Mouse (Mus musculus) lung, embryonic 14.5 days (tissue): Measurements from ENCODE around the gene Cycs. TPM values are rescaled to one million over a fixed set of nuclear protein-coding genes. Genes with fewer than 3 reads are reported as not detected.

Experiments
- ATAC-seq: fragments of 200-750 bp; cut with Nextera tagmentation; 2 replicates; pipeline ENCODE4 v1.8.0; 2017; ENCODE audit warnings: mild to moderate bottlenecking, moderate TSS enrichment, moderate library complexity; ENCODE audit not compliant: insufficient read depth
- DNase-seq: peaks from one replicate; pipeline ENCODE4 v3.0.0-alpha.2; 2015
- H3K27ac ChIP-seq: fragments of 300-500 bp; sonication (generic); 2 replicates; pipeline ENCODE4 v1.5.1; 2014; ENCODE audit warnings: low read depth, mild to moderate bottlenecking, moderate library complexity
- H3K27me3 ChIP-seq: fragments of 300-500 bp; sonication (generic); 2 replicates; pipeline ENCODE4 v1.6.1; 2014; ENCODE audit warnings: low read length, control low read depth; ENCODE audit not compliant: insufficient read depth
- H3K36me3 ChIP-seq: fragments of 300-500 bp; sonication (generic); 2 replicates; pipeline ENCODE4 v1.6.1; 2014; ENCODE audit warnings: control low read depth; ENCODE audit not compliant: insufficient read depth
- H3K4me1 ChIP-seq: fragments of 300-500 bp; sonication (generic); 2 replicates; pipeline ENCODE4 v1.6.1; 2014; ENCODE audit warnings: antibody characterized with exemption, control low read depth; ENCODE audit not compliant: insufficient read depth
- H3K4me2 ChIP-seq: fragments of 300-500 bp; sonication (generic); 2 replicates; pipeline ENCODE4 v1.6.1; 2014; ENCODE audit warnings: mild to moderate bottlenecking
- H3K4me3 ChIP-seq: fragments of 300-500 bp; sonication (generic); 2 replicates; pipeline ENCODE4 v1.5.1; 2014; ENCODE audit warnings: low read depth, low read length
- H3K9ac ChIP-seq: fragments of 300-500 bp; sonication (generic); 2 replicates; pipeline ENCODE4 v1.6.1; 2014
- H3K9me3 ChIP-seq: fragments of 300-500 bp; sonication (generic); 2 replicates; pipeline ENCODE4 v1.6.1; 2016; ENCODE audit warnings: low read depth, low read length, control low read depth
- CTCF ChIP-seq: IDR thresholded peaks from 2 replicates; pipeline ENCODE4 v1.5.1; 2016; ENCODE audit warnings: antibody characterized with exemption, low read depth
- WGBS: fragments of 180-500 bp; shearing (Covaris S2); extraction: QIAGEN DNeasy Blood & Tissue Kit; methylation state at CpG from one replicate; pipeline ENCODE4 v1.1.7; 2014; 5-methylcytosine and 5-hydroxymethylcytosine counted together
- polyA plus RNA-seq: library from polyadenylated mRNA; unstranded; fragments of >200 nt; fragmentation: Nextera tagmentation; extraction: Ambion mirVana; gene quantifications from 2 replicates; pipeline ENCODE4 v1.2.1, GENCODE M21; 2014

Cycs gene
- 58.0 and 63.6 TPM in 2 replicates for polyA plus RNA-seq

DNA sequence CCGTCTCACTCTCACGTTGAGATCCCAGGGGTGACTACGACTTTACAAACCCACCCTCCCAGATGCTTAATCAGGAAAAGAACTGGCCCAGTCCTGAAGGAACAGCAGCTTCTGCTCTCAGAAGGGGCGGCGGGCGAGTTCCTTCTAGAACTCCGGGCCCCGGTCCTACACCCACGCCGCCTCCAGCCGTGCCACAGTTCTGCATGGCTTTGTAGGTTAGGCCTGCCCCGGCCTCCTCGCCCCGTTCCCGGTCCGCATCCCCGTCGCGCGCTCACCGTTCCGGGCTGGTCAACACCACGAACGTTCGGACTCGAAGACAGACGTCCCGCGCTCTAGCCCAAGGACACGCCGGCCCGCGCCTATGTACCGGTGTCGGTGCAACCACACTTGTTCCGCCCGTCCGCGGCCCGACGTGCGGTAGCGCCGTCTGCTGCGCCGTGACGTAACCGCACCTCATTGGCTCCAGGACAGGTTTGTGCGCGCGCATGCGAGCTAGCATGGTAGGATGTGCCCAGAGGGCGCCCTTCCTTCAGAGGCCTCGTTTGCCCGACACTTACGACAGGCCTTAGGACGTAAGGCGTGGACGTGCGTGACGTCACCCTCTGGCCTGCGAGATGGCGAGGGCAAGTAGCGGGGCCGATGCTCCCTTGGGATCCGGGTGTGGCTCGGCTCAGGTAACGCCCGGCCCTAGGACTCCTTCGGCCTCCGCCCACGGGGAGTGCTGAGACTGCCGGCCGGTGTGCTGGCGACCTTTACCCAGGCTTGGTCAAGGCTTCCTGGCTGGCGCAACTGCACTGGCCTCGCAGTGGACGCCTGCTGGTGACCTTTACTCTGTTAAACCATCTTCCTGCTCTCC lies at the start of gene Cycs:
Gene Cycs (minus strand): TSS at position 398 of the 856 bp plus-strand sequence.
- Histone ChIP-seq H3K36me3 (peaks cover 16% of the 10 kb centered on the region; the same call in 1 of the 2 replicates), H3K9me3 (no peaks in the 10 kb centered on the region), H3K4me2 (peak within 1 kb of the TSS; percentile 82), H3K9ac (peak within 1 kb of the TSS; percentile 84), H3K27ac (peak within 1 kb of the TSS; percentile 84), H3K4me1 (0 out of 2 replicates have a peak, but pooled peaks cover 4% of the 10 kb centered on the region), H3K4me3 (peak within 1 kb of the TSS; percentile 80), H3K27me3 (no peaks in the 10 kb centered on the region)
- ATAC-seq: peak; percentile 98
- WGBS: under 1% methylated on average over 78 of the region's 78 CpGs
- DNase-seq: peak; percentile 100
- peak; percentile 70 for TF ChIP-seq CTCF

DNA sequence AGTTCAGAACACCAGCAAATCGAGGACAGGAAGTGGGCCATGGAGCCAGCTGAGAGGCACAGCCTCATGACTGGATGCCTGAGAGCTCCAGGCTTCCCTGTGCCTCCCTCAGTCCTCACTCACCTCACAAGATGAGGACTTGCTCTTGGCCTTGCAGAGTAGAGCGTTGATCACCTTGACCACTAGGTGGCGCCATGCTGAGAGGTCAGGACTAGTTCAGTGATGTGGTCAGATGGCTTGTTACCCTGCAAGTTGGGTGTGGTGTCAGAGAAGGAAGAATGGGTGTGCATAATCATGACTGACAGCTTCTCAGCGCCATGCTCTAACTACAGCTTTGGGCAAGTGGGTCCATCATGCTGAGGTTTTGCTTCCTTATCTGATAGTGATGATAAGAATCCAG lies 35.3 kb upstream of the Cycs start:
- Histone ChIP-seq H3K27me3 (no peaks in the 10 kb centered on the region), H3K27ac (no peak overlapping the region), H3K4me1 (no peaks in the 10 kb centered on the region), H3K9me3 (no peaks in the 10 kb centered on the region), H3K36me3 (no peaks in the 10 kb centered on the region), H3K4me3 (no peak overlapping the region), H3K9ac (no peak overlapping the region), H3K4me2 (no peak overlapping the region)
- peak; percentile 61 for DNase-seq
- ATAC-seq: no peak
- WGBS: 32% methylated on average over 4 of the region's 4 CpGs
- peak; percentile 82 for TF ChIP-seq CTCF

DNA sequence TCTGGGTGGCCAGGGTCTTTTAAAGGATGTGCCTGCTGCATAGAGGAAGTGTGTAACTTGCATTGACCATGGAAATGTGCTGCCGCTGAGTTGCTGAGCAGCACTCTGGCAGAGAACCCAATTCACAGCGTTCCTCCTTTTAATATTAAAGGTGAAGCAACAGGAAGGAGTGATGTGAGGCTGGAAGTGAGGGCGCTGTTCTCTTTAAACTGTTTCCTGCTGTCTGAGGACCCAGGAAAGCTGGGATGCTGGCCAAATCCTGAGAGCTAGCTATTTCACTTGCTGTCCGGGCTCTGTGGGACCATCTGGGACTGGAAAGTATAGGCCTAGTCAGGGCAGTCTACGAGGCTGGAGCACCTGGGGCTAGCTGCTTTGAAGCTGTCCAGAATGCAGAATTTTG lies 32.2 kb upstream of the Cycs start:
- Histone ChIP-seq H3K4me3 (no peak overlapping the region), H3K27me3 (no peaks in the 10 kb centered on the region), H3K9ac (no peak overlapping the region), H3K4me1 (no peaks in the 10 kb centered on the region), H3K27ac (no peak overlapping the region), H3K36me3 (no peaks in the 10 kb centered on the region), H3K4me2 (no peak overlapping the region), H3K9me3 (no peaks in the 10 kb centered on the region; the same call in 1 of the 2 replicates)
- 33% methylated on average over 5 of the region's 5 CpGs for WGBS
- no peak for TF ChIP-seq CTCF
- DNase-seq (peak; percentile 78), ATAC-seq (no peak)

DNA sequence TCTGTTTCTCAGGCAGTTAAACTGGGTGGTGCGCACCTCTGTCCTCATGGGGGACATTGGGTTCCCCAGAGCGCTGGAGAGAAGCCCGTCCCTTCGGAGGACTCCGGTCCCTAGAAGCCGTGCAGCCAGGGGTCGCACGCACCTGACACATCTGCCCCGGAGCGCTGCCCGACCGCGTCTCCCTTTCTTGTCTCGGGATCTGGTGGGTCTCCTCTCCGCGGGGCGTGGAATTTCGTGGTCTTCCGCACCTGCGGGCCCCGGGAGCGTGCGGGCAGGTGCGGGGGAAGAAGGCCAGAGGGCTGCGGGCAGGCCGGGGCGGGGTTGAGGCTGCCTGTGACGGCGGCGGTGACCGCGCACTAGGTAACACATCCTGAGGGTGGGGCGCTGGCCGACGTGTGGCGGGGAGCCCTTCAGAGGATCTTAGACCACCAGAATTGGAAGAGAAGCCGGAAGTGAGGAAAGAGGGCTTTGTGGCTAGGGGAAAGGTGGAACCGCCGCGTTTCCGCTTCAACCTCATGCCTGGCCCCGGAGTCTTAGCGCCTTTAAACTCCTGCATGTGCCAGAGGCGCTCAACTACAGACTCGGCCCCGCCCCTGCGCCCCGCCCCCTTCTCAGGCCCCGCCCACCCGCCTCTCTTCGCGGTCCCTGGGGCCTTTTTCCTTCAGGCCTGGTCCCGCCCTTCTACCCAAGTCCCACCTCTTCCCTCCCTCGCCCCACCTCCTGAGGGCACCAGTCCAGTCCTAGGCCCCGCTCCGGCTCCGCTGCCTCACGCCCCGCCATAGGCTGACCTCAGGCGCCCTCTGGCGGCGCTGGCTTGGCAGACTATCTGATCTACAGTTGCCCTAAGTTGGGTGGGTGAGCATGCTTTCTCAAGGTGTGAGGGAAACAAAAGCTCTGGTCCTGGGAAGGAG lies 30.2 kb upstream of the Cycs start, which contains the start of gene 4921507P07Rik:
Gene 4921507P07Rik (minus strand): TSS at position 332 of the 911 bp plus-strand sequence.
- H3K4me2 ChIP-seq: peak within 1 kb of the TSS; percentile 99
- under 1% methylated on average over 61 of the region's 62 CpGs for WGBS
- H3K4me3 ChIP-seq: peak within 1 kb of the TSS; percentile 59
- ATAC-seq: peak; percentile 97
- no peaks in the 10 kb centered on the region for H3K27me3 ChIP-seq
- H3K27ac ChIP-seq: no peak within 1 kb of the TSS
- H3K36me3 ChIP-seq: no peaks in the 10 kb centered on the region
- peak; percentile 86 for TF ChIP-seq CTCF
- H3K9ac ChIP-seq: peak within 1 kb of the TSS; percentile 59
- H3K4me1 ChIP-seq: no peaks in the 10 kb centered on the region
- H3K9me3 ChIP-seq: no peaks in the 10 kb centered on the region; the same call in 1 of the 2 replicates
- DNase-seq: peak; percentile 95

DNA sequence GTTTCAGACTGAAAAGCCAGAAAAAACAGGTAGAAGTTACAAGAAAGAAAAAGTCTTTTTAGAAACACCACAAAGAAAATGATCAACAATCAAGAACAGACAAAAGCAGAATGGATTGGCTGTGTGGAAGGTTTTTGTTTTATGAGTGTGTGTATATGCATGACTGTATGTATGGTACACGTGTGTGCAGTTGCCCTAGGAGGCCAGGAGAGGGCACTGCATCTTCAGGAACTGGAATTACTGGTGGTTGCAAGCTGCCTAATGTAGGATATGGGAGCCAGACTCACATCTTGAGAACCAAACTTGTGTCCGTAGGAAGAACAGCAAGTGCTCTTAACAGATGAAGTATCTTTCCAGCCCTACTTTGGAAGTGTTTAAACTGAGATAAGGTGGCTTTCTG lies 28.0 kb upstream of the Cycs start:
- ATAC-seq (no peak), DNase-seq (no peak)
- Histone ChIP-seq H3K4me3 (no peak overlapping the region), H3K27ac (no peak overlapping the region), H3K36me3 (no peaks in the 10 kb centered on the region), H3K9ac (no peak overlapping the region), H3K9me3 (no peaks in the 10 kb centered on the region; the same call in 1 of the 2 replicates), H3K27me3 (no peaks in the 10 kb centered on the region), H3K4me2 (no peak overlapping the region), H3K4me1 (no peaks in the 10 kb centered on the region)
- TF ChIP-seq CTCF: peak; percentile 9; the same call in 1 of the 2 replicates
- 73% methylated on average over 2 of the region's 2 CpGs for WGBS

DNA sequence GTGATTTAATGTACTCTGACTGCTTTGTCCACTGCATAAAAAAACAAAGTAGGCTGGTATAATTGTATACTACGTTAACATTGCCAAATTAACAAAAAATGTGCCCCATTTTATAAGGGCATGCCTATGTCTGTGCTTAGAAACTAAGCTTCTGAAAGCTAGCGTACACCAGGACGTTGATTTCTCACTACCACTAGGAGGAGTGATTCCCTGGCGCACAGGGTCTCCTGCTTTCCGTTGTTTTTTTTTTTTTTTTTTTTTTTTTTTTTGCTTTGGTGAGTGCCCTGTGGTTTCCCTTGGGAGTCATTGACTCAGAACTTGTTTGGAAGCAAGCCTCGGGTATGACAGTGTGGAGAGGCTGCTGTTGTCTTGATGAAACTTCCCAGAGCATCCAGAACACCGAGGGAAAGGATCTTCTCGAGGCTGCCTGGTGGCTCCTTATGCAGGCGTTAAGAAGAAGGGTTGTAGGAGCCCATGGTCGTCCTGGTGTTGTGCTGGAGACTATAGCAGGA lies 27.1 kb upstream of the Cycs start:
- ATAC-seq: no peak
- peak; percentile 34; the same call in 1 of the 2 replicates for TF ChIP-seq CTCF
- DNase-seq: no peak
- H3K27ac ChIP-seq: no peak overlapping the region
- no peak overlapping the region for H3K4me2 ChIP-seq
- H3K36me3 ChIP-seq: no peaks in the 10 kb centered on the region
- H3K4me1 ChIP-seq: no peaks in the 10 kb centered on the region
- no peaks in the 10 kb centered on the region; the same call in 1 of the 2 replicates for H3K9me3 ChIP-seq
- H3K4me3 ChIP-seq: no peak overlapping the region
- no peaks in the 10 kb centered on the region for H3K27me3 ChIP-seq
- 65% methylated on average over 10 of the region's 10 CpGs for WGBS
- H3K9ac ChIP-seq: no peak overlapping the region
